Mouse (Mus musculus) liver, embryonic 16.5 days (tissue): ENCODE measurements around the gene Ak4. TPM values are rescaled to one million over a fixed set of nuclear protein-coding genes. Genes with fewer than 3 reads are reported as not detected.
"Not testable (repeated sequence)": the region's sequence is repeated elsewhere in the genome, so short reads cannot be mapped to it uniquely, and the experiment has no call there.

Source experiments
- ATAC-seq: fragments of 200-750 bp; cut with Nextera tagmentation; 2 replicates; pipeline ENCODE4 v1.8.0; 2017; ENCODE audit warnings: low read depth, mild to moderate bottlenecking, moderate number of reproducible peaks, moderate library complexity
- H3K27ac ChIP-seq: fragments of 300-500 bp; sonication (generic); 2 replicates; pipeline ENCODE4 v1.5.1; 2014; ENCODE audit warnings: mild to moderate bottlenecking, low read length
- H3K27me3 ChIP-seq: fragments of 300-500 bp; sonication (generic); 2 replicates; pipeline ENCODE4 v1.6.1; 2014; ENCODE audit warnings: low read depth, low read length, mixed read lengths; ENCODE audit not compliant: control insufficient read depth, insufficient read depth
- H3K36me3 ChIP-seq: fragments of 300-500 bp; sonication (generic); 2 replicates; pipeline ENCODE4 v1.6.1; 2014; ENCODE audit warnings: mild to moderate bottlenecking; ENCODE audit not compliant: control insufficient read depth, insufficient read depth
- H3K4me1 ChIP-seq: fragments of 300-500 bp; sonication (generic); 2 replicates; pipeline ENCODE4 v1.6.1; 2014; ENCODE audit warnings: low read depth, low read length, mixed read lengths; ENCODE audit not compliant: control insufficient read depth
- H3K4me2 ChIP-seq: fragments of 300-500 bp; sonication (generic); 2 replicates; pipeline ENCODE4 v1.6.1; 2014; ENCODE audit warnings: low read depth, low read length, mixed read lengths
- H3K4me3 ChIP-seq: fragments of 300-500 bp; sonication (generic); 2 replicates; pipeline ENCODE4 v1.5.1; 2014; ENCODE audit warnings: low read depth, mild to moderate bottlenecking, low read length
- H3K9ac ChIP-seq: fragments of 300-500 bp; sonication (generic); 2 replicates; pipeline ENCODE4 v1.6.1; 2014; ENCODE audit warnings: low read depth, low read length
- H3K9me3 ChIP-seq: fragments of 300-500 bp; sonication (generic); replicated peaks from 2 replicates; pipeline ENCODE4 v1.6.1; 2016; ENCODE audit warnings: low read length; ENCODE audit not compliant: control insufficient read depth
- WGBS: fragments of 180-500 bp; shearing (Covaris S2); extraction: QIAGEN DNeasy Blood & Tissue Kit; methylation state at CpG from one replicate; pipeline ENCODE4 v1.1.7; 2014; ENCODE audit not compliant: insufficient replicate concordance; 5-methylcytosine and 5-hydroxymethylcytosine counted together
- polyA plus RNA-seq: library from polyadenylated mRNA; unstranded; fragments of >200 nt; fragmentation: Nextera tagmentation; extraction: Ambion mirVana; gene quantifications from 2 replicates; pipeline ENCODE4 v1.2.1, GENCODE M21; 2015

The Ak4 gene
- polyA plus RNA-seq, 1 experiment from 2014 or later = 24.3 TPM

DNA sequence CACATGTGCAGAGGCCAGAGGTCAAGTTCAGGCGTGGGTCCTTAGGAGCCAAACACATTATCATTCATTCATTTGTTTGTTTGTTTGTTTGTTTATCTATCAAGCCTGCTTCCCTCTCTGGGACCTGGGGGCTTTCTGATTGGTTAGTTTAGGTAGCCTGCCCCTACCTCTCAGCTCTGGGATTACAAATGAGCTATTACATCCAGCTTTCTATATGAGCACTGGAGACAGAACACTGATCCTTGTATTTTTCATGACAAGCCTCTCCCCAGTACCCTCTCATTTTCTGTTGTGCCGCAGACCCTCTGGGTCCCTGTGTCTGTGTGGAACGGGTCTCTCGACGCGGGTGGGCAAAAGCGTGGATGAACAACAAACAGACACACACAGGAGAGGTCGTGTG, 30.8 kb upstream of the Ak4 start:
- H3K4me1 ChIP-seq = no peaks in the 10 kb centered on the region
- H3K9ac ChIP-seq = no peak overlapping the region
- no peaks in the 10 kb centered on the region for H3K36me3 ChIP-seq
- ATAC-seq = no peak
- 71% methylated on average over 8 of the region's 8 CpGs for WGBS
- no peak overlapping the region for H3K4me3 ChIP-seq
- H3K27ac ChIP-seq = no peak overlapping the region
- no peaks in the 10 kb centered on the region for H3K27me3 ChIP-seq
- H3K9me3 ChIP-seq = no peaks in the 10 kb centered on the region
- no peak overlapping the region for H3K4me2 ChIP-seq

DNA sequence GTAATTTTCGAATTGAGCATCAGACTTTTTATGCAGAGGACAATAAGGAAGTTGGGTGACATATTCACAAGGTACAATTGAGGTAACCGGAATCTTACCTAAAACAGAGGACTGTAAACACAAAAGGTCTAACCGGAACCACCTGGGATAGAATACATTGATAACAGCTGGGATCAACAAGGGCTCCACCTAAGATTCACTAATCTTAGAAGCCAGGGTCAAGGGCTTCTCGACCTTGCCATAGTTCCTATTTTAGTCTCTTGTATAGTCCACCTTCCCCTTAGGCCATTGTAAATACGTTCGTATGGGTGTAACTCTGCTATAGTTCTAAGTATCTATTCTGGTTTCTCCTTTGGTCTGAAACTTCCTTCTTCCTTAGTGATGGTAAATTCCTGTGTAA, 30.4 kb upstream of the Ak4 start:
- H3K27ac ChIP-seq, H3K4me1 ChIP-seq, H3K4me2 ChIP-seq, H3K4me3 ChIP-seq, H3K36me3 ChIP-seq, H3K9ac ChIP-seq, H3K9me3 ChIP-seq, H3K27me3 ChIP-seq, ATAC-seq: not testable (repeated sequence)
- WGBS = 53% methylated on average over 6 of the region's 6 CpGs

DNA sequence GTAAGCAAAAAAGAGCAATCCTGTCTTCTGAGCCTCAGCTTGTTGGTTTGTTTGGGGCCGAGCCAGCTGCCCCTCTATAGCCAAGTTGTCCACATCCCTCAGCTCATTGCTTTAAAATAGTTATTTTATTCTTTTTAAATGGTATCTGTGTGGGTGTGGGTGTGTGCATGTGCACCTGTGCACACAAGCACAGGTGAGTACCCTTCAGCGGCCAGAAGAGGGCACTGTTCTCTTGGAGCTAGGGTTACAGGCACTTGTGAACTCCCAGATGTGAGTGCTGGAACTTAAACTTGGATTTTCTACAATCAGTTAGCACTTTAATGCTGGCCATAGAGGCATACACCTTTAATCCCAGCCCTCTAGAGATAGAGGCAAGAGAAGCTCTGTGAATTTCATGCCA, 26.8 kb upstream of the Ak4 start:
- no peak for ATAC-seq
- WGBS = 30% methylated on average over 2 of the region's 2 CpGs
- H3K4me2 ChIP-seq = no peak overlapping the region

DNA sequence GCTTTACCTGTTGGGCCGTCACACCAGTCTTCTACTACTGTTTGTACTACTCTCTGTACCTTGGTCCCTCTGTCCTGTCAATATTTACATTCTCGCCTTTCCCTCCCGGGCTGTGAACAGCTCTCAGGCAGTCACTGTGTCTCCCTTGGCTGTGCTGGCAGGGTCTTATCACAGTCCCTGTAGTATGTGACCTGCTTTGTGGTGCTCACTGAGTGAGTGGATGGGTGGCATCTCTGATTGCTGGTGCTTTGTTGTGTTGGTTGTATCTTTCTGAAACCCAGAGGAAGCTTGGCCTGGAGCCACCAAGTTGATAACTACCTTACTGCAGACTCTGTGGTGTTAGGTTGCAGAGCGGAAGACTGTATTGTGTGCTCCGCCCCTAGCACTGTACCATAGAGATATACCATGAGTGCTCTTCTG, 25.8 kb upstream of the Ak4 start:
- Histone ChIP-seq H3K9me3 (no peaks in the 10 kb centered on the region), H3K4me1 (no peaks in the 10 kb centered on the region), H3K4me3 (no peak overlapping the region), H3K4me2 (peak overlapping the region; percentile 10; the same call in 1 of the 2 replicates), H3K27ac (no peak overlapping the region), H3K9ac (no peak overlapping the region), H3K27me3 (no peaks in the 10 kb centered on the region), H3K36me3 (no peaks in the 10 kb centered on the region)
- 38% methylated on average over 5 of the region's 5 CpGs for WGBS
- ATAC-seq = peak; percentile 94

More for the DNA sequence above, 26.8 kb upstream of the Ak4 start:
- Histone ChIP-seq H3K4me3 (no peak overlapping the region), H3K9ac (no peak overlapping the region), H3K27ac (no peak overlapping the region), H3K9me3 (no peaks in the 10 kb centered on the region), H3K27me3 (no peaks in the 10 kb centered on the region), H3K36me3 (no peaks in the 10 kb centered on the region), H3K4me1 (no peaks in the 10 kb centered on the region)

DNA sequence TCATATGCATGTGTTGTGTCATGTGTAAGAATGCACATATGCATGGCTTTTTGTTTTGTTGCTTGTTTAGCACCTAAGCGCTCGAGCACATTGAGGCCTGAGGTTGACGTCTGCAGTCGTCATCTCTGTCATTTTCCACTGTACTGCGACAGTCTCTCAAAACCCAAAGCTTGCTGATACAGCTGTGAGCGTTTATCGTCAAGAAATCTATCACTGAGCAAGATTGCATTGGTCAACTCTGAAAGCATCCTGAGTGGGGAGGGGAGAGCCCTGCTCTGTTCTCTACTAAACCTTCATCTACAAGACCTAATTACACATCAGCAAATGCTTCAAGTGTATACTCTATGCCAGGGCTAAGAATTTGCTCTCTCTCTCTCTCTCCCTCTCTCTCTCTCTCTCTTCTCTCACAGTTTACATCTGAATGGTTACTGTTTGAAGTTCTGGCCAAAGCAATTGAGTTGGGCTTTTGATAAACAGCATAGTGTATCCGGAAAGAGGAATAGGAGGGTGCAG, 24.0 kb upstream of the Ak4 start:
- Histone ChIP-seq H3K4me3 (no peak overlapping the region), H3K4me1 (no peaks in the 10 kb centered on the region), H3K36me3 (no peaks in the 10 kb centered on the region), H3K9ac (no peak overlapping the region), H3K9me3 (no peaks in the 10 kb centered on the region), H3K4me2 (no peak overlapping the region), H3K27me3 (no peaks in the 10 kb centered on the region), H3K27ac (no peak overlapping the region)
- WGBS = 73% methylated on average over 8 of the region's 8 CpGs
- no peak for ATAC-seq

DNA sequence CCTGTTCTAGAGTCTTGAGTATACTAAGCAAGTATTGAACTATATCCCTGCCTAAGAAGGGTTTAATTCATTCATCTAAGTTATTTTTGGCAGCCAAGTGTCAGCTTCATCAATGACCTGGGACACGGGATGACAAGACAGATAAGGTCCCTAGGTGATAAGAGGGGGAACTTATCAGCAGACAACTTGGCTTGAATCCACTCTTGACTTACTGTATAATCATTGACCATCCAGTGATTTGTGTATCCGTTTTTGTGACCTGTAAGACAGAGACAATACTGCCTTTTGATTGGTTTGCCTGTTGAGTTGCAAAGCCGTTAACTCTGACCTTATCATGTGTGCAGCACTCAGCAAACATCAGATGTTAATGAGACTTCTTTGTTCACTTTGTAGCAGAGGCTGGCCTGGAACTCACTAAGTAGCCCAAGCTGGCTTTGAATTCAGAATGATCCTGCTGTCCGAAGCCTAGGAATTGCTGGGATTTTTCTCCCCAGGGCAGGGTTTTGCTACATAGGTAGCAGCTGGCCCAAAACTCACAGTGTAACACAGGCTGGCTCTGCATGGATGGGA, 19.0 kb upstream of the Ak4 start:
- Histone ChIP-seq H3K9me3 (no peaks in the 10 kb centered on the region), H3K9ac (no peak overlapping the region), H3K4me3 (no peak overlapping the region), H3K4me2 (no peak overlapping the region), H3K27me3 (no peaks in the 10 kb centered on the region), H3K4me1 (no peaks in the 10 kb centered on the region), H3K36me3 (no peaks in the 10 kb centered on the region), H3K27ac (peak overlapping the region; percentile 49)
- peak; percentile 88 for ATAC-seq
- WGBS = 43% methylated on average over 4 of the region's 4 CpGs

DNA sequence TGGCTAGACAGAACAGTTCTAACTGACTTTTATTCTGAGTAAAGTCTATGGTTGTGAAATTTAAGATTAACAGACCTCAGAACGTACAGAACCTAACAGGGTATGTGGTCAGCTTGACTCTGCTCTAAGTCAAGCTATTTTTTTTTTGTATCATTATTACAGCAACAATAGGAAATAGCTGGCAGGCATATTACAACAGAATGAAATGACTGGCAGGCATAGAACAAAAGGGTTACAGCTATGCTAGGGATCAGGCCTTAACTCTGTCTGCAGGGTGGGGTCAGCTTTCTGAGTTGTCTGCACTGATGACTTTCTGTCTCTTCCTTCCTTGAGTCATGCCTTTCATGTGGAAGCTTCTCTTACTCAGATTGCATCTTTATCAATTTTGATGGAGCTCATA, 17.1 kb upstream of the Ak4 start:
- H3K27me3 ChIP-seq = no peaks in the 10 kb centered on the region
- H3K9ac ChIP-seq = no peak overlapping the region
- no peaks in the 10 kb centered on the region for H3K4me1 ChIP-seq
- H3K27ac ChIP-seq = no peak overlapping the region
- no peak overlapping the region for H3K4me3 ChIP-seq
- no peaks in the 10 kb centered on the region for H3K9me3 ChIP-seq
- H3K36me3 ChIP-seq = no peaks in the 10 kb centered on the region
- no peak overlapping the region for H3K4me2 ChIP-seq
- 35% methylated on average over 1 of the region's 1 CpGs for WGBS
- ATAC-seq = no peak

DNA sequence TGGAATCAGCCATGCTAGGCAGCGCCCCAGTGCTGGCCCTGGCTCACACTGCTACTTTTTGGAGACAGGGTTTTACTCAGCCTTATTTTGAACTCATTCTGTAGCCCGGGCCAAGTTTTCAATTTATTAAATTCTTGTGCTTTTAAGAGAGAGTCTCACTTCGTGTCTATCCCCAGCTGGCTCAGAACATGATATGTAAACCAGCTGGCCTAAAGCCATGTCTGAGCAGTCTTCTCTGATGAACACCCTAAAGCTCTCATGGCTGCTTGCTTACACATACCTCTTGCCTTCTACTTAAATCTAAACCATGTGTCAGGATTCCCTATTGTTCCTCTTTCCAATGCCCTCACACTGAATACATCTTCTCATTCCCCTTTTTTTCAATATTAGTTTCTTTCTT, 14.2 kb upstream of the Ak4 start:
- no peaks in the 10 kb centered on the region for H3K36me3 ChIP-seq
- 49% methylated on average over 3 of the region's 3 CpGs for WGBS
- no peaks in the 10 kb centered on the region for H3K27me3 ChIP-seq
- no peaks in the 10 kb centered on the region for H3K4me1 ChIP-seq
- H3K27ac ChIP-seq = no peak overlapping the region
- no peak for ATAC-seq
- no peaks in the 10 kb centered on the region for H3K9me3 ChIP-seq
- no peak overlapping the region for H3K4me3 ChIP-seq
- H3K4me2 ChIP-seq = no peak overlapping the region
- H3K9ac ChIP-seq = no peak overlapping the region

DNA sequence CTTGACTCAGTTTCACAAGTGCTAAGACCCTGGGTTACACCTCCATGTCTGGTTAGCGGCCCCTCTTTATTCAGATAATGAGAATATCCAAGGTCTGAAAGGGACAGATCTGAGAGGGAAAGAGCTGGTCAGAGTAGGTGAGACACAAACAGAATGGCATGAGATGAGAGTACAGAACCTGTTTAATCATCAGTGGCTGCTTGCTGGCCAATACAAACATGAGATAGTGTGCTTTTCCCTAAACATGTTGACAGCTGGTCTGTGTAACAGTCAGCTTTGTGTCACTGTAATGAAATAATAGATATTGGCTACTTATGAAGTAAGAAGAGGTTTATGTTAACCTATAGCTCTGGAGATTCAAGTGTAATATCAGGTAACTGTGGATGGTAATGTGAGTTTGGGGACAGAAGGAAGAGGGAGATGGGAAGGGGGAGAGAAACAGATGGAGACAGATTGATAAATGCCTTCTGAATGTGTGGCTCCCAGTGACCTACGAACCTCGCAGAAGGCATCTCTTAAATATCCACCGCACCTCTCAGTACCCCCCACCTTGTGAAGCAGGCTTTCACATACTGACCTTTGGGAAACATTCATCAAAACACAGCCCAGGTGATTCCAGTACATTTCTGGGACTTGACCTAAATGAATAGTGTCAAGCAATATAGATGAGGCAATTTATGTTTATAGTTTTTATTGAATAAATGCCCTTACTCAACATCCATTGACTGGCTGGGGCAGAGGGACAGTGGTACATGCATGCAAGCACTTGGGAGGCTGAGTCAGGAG, 12.5 kb upstream of the Ak4 start:
- WGBS = 75% methylated on average over 4 of the region's 4 CpGs
- Histone ChIP-seq H3K9me3 (no peaks in the 10 kb centered on the region), H3K9ac (no peak overlapping the region), H3K4me2 (no peak overlapping the region), H3K4me1 (no peaks in the 10 kb centered on the region), H3K4me3 (no peak overlapping the region), H3K27me3 (no peaks in the 10 kb centered on the region), H3K27ac (no peak overlapping the region), H3K36me3 (no peaks in the 10 kb centered on the region)
- ATAC-seq = no peak; the same call in 1 of the 2 replicates
